Mouse (Mus musculus): Measurements from ENCODE around the gene Cavin3. TPM values are rescaled to one million over a fixed set of nuclear protein-coding genes. Genes with fewer than 3 reads are reported as not detected.
"Not testable (repeated sequence)": the region's sequence is repeated elsewhere in the genome, so short reads cannot be mapped to it uniquely, and the experiment has no call there.

Gene Cavin3
- total RNA-seq, 1 experiment, result 5.3 TPM

DNA sequence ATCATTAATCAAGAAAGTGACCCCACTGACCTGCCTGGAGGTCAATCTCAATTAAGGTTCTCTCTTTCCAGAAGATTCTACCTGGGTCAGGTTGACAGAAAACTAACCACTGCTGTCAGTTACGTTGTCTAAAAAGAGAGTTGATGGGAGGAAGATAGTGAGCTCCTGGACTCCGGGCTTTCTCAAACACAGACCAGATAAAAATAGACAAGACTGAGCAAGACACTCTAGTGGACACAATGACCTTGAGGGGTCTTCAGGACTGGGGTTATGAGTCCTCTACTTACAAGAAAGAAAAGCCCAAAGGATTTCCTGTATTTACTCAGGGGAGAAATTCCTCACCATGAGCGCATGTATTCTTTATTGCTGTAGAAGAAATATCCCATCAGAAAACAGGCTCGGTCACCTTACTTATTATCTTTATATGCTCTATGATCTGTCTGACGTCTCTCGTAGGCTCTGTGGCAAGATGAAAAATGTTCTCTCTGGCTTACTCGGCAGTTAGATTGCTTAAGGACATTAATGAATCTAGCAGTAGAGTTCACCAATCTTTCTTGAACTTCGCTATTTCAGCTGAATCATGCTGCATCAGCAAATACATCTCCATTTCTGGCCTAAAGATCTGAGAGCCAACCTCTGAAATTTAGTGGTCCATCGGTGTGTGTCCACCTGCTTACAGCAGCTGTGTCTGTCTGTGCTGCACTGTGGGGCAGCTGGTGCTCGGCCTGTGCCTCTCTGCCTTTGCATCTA, 5.2 kb downstream of the Cavin3 start:
- in situ Hi-C loops (cut with MboI; ENCODE audit: low sequenced_read_pairs in 2 of 2, unreplicated experiment in 2 of 2), result loop anchor here in 1 of 2 experiments (10.0 kb wide), 1 partner anchor 62 kb away; no protein-coding TSS in a partner anchor
- H3K4me1 ChIP-seq (ENCODE audit: control insufficient read depth in 2 of 2, insufficient read depth in 2 of 2, low read length in 2 of 2, poor library complexity in 1 of 2), result peaks cover 0 to 10% of the 10 kb centered on the region in 2 experiments; a peak in 1 of 4 replicates
- H3K4me3 ChIP-seq (ENCODE audit: insufficient read depth in 1 of 2, low read depth in 1 of 2, low read length in 2 of 2, poor library complexity in 1 of 2, severe bottlenecking in 1 of 2), result no peak overlapping the region
- no peaks in the 10 kb centered on the region for H3K36me3 ChIP-seq (ENCODE audit: control insufficient read depth, insufficient read depth, low read length, poor library complexity, severe bottlenecking)
- TF ChIP-seq MAFK (IDR thresholded peaks at IDR 0.05; ENCODE audit: insufficient read depth, low read depth, low read length), result peak; percentile 61
- TF ChIP-seq HCFC1 (IDR thresholded peaks at IDR 0.05; ENCODE audit: borderline replicate concordance, insufficient read depth, low read length), result no peak
- no peaks in the 10 kb centered on the region for H3K9me3 ChIP-seq (ENCODE audit: control insufficient read depth, insufficient read depth, low read depth, low read length)
- no peak overlapping the region for H3K9ac ChIP-seq (ENCODE audit: insufficient read depth, low read depth, low read length, poor library complexity, severe bottlenecking)
- no peak overlapping the region for H3K27ac ChIP-seq (ENCODE audit: insufficient read depth, low read depth, low read length, poor library complexity, severe bottlenecking)
- no peak for DNase-seq (ENCODE audit: low read depth, low spot score)

DNA sequence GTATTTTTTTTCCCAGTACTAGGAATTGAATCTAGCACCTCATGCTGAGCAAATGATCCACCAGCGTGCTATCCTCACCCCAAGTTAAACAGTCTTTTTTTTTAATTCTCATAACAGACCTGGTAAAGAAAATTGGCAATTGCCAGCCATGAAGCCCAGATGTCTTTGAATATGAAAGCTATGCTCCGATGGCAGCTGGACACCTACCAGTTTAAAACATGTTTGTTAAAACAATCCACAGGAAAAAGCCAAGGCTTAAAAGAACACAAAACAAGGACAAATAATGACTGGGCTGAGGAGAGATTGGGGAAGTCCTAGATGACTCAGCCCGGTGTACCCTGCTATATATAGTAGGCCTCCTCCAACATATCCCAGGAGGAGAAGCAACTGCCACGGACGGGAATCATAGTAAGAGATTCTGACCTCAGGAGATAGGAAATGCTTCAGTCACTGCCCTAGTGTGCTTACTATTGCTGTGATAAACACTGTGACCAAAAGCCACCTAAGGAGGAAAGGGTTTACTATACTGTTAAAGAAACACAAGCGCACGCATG, 6.6 kb downstream of the Cavin3 start:
- no peak overlapping the region for H3K4me3 ChIP-seq (ENCODE audit: insufficient read depth in 1 of 2, low read depth in 1 of 2, low read length in 2 of 2, poor library complexity in 1 of 2, severe bottlenecking in 1 of 2)
- no peak for DNase-seq (ENCODE audit: low read depth, low spot score)
- H3K27ac ChIP-seq (ENCODE audit: insufficient read depth, low read depth, low read length, poor library complexity, severe bottlenecking), result no peak overlapping the region
- no peak for TF ChIP-seq ZNF384 (IDR thresholded peaks at IDR 0.05; ENCODE audit: low read depth, low read length)
- no peak for TF ChIP-seq CHD2 (IDR thresholded peaks at IDR 0.05; ENCODE audit: low read depth, low read length)
- TF ChIP-seq HCFC1 (IDR thresholded peaks at IDR 0.05; ENCODE audit: borderline replicate concordance, insufficient read depth, low read length), result no peak
- TF ChIP-seq ZC3H11A (IDR thresholded peaks at IDR 0.05; ENCODE audit: borderline replicate concordance, low read depth, low read length), result no peak
- no peak for TF ChIP-seq MAFK (IDR thresholded peaks at IDR 0.05; ENCODE audit: insufficient read depth, low read depth, low read length)
- H3K9ac ChIP-seq (ENCODE audit: insufficient read depth, low read depth, low read length, poor library complexity, severe bottlenecking), result no peak overlapping the region
- in situ Hi-C loops (cut with MboI; ENCODE audit: low sequenced_read_pairs in 2 of 2, unreplicated experiment in 2 of 2), result loop anchor here in 1 of 2 experiments (10.0 kb wide), 1 partner anchor 61 kb away; no protein-coding TSS in a partner anchor
- no peaks in the 10 kb centered on the region for H3K36me3 ChIP-seq (ENCODE audit: control insufficient read depth, insufficient read depth, low read length, poor library complexity, severe bottlenecking)
- H3K4me1 ChIP-seq (ENCODE audit: control insufficient read depth in 2 of 2, insufficient read depth in 2 of 2, low read length in 2 of 2, poor library complexity in 1 of 2), result peaks cover 0 to 3% of the 10 kb centered on the region in 2 experiments; a peak in 1 of 4 replicates
- H3K9me3 ChIP-seq (ENCODE audit: control insufficient read depth, insufficient read depth, low read depth, low read length), result no peaks in the 10 kb centered on the region

DNA sequence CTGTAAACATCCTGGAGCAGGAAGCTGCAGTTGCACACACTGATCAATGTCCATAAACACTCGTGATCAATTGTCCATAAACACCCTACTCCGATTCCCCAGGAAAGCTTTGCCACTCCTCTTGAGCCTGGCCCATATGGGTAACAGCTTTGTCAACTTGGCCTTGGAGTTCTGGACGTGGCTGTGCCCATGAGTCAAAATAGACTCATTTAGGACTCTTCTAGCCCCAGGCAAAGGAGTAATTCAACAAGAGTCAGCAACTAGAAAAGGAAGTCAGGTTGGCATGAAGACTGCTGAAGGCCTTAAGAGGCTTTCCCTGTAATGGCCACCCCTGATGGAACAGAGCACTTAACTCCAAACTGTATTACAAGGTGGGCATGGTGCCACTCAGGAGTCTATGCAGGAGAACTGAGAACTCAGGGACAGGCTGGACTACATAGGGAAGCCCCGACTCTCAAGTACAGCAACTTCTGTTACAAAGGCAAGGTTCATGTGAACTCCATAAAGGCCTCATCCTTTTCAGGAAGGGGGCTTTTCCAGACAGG, 7.3 kb downstream of the Cavin3 start:
- Histone ChIP-seq H3K9me3 (ENCODE audit: control insufficient read depth, insufficient read depth, low read depth, low read length) (no peaks in the 10 kb centered on the region), H3K36me3 (ENCODE audit: control insufficient read depth, insufficient read depth, low read length, poor library complexity, severe bottlenecking) (no peaks in the 10 kb centered on the region), H3K27ac (ENCODE audit: insufficient read depth, low read depth, low read length, poor library complexity, severe bottlenecking) (no peak overlapping the region), H3K9ac (ENCODE audit: insufficient read depth, low read depth, low read length, poor library complexity, severe bottlenecking) (no peak overlapping the region), H3K4me3 (ENCODE audit: insufficient read depth in 1 of 2, low read depth in 1 of 2, low read length in 2 of 2, poor library complexity in 1 of 2, severe bottlenecking in 1 of 2) (no peak overlapping the region), H3K4me1 (ENCODE audit: control insufficient read depth in 2 of 2, insufficient read depth in 2 of 2, low read length in 2 of 2, poor library complexity in 1 of 2) (no peaks in the 10 kb centered on the region)
- in situ Hi-C loops (cut with MboI; ENCODE audit: low sequenced_read_pairs in 2 of 2, unreplicated experiment in 2 of 2), result loop anchor here in 1 of 2 experiments (10.0 kb wide), 1 partner anchor 60 kb away; no protein-coding TSS in a partner anchor
- no peak for TF ChIP-seq CHD2 (IDR thresholded peaks at IDR 0.05; ENCODE audit: low read depth, low read length)
- TF ChIP-seq ZC3H11A (IDR thresholded peaks at IDR 0.05; ENCODE audit: borderline replicate concordance, low read depth, low read length), result no peak
- no peak for TF ChIP-seq ZNF384 (IDR thresholded peaks at IDR 0.05; ENCODE audit: low read depth, low read length)
- no peak for TF ChIP-seq MAFK (IDR thresholded peaks at IDR 0.05; ENCODE audit: insufficient read depth, low read depth, low read length)
- DNase-seq (ENCODE audit: low read depth, low spot score), result no peak

DNA sequence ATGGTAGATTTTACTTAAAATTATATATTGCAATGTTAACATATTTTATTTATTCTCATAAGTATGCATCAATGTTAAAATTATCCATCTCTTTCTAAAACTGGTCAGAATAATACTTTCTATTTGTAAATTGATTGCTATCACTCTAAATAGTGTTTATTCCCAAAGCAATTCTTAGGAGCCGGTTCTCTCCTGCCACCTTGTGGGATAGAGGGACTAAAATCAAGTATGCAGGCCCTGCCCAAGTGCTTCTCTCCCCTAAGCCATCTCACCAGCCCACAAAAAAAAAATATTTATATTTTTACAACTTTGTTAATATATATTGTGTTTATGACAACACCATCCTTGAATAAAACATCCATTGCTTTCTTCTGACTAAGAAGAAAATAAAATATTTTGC, 9.5 kb downstream of the Cavin3 start:
- no peak overlapping the region for H3K9ac ChIP-seq (ENCODE audit: insufficient read depth, low read depth, low read length, poor library complexity, severe bottlenecking)
- no peak overlapping the region for H3K4me3 ChIP-seq (ENCODE audit: insufficient read depth in 1 of 2, low read depth in 1 of 2, low read length in 2 of 2, poor library complexity in 1 of 2, severe bottlenecking in 1 of 2)
- no peaks in the 10 kb centered on the region for H3K36me3 ChIP-seq (ENCODE audit: control insufficient read depth, insufficient read depth, low read length, poor library complexity, severe bottlenecking)
- H3K27ac ChIP-seq (ENCODE audit: insufficient read depth, low read depth, low read length, poor library complexity, severe bottlenecking), result no peak overlapping the region
- no peak for TF ChIP-seq CHD2 (IDR thresholded peaks at IDR 0.05; ENCODE audit: low read depth, low read length)
- TF ChIP-seq HCFC1 (IDR thresholded peaks at IDR 0.05; ENCODE audit: borderline replicate concordance, insufficient read depth, low read length), result no peak
- no peak for TF ChIP-seq MAFK (IDR thresholded peaks at IDR 0.05; ENCODE audit: insufficient read depth, low read depth, low read length)
- no peak for TF ChIP-seq ZC3H11A (IDR thresholded peaks at IDR 0.05; ENCODE audit: borderline replicate concordance, low read depth, low read length)
- no peak for TF ChIP-seq ZNF384 (IDR thresholded peaks at IDR 0.05; ENCODE audit: low read depth, low read length)
- no peaks in the 10 kb centered on the region for H3K4me1 ChIP-seq (ENCODE audit: control insufficient read depth in 2 of 2, insufficient read depth in 2 of 2, low read length in 2 of 2, poor library complexity in 1 of 2)
- DNase-seq (ENCODE audit: low read depth, low spot score), result no peak
- in situ Hi-C loops (cut with MboI; ENCODE audit: low sequenced_read_pairs in 2 of 2, unreplicated experiment in 2 of 2), result loop anchor here in 1 of 2 experiments (10.0 kb wide), 1 partner anchor 58 kb away; no protein-coding TSS in a partner anchor
- H3K9me3 ChIP-seq (ENCODE audit: control insufficient read depth, insufficient read depth, low read depth, low read length), result no peaks in the 10 kb centered on the region

DNA sequence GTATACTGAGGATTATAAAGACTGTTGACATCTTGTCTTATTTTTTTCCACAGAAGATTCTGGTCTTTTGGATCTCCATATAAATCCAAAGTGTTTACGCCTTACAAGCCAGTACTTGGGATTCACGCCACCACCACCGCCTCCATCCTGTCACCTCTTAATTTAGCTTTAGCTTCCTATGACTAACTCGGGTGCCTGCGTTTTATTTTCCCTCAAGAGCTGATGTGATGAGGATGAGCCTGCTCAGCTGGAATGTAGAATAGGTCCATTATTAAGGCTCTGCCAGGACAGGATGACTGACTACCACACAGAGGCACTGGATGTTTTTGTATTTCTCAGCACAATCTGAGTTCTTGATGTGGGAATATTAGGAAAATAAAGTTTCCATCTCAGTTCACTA, 16.6 kb downstream of the Cavin3 start:
- H3K4me3 ChIP-seq (ENCODE audit: insufficient read depth in 1 of 2, low read depth in 1 of 2, low read length in 2 of 2, poor library complexity in 1 of 2, severe bottlenecking in 1 of 2); H3K27ac ChIP-seq (ENCODE audit: insufficient read depth, low read depth, low read length, poor library complexity, severe bottlenecking); H3K9ac ChIP-seq (ENCODE audit: insufficient read depth, low read depth, low read length, poor library complexity, severe bottlenecking); H3K4me1 ChIP-seq (ENCODE audit: control insufficient read depth in 2 of 2, insufficient read depth in 2 of 2, low read length in 2 of 2, poor library complexity in 1 of 2); DNase-seq (ENCODE audit: low read depth, low spot score); H3K9me3 ChIP-seq (ENCODE audit: control insufficient read depth, insufficient read depth, low read depth, low read length); H3K36me3 ChIP-seq (ENCODE audit: control insufficient read depth, insufficient read depth, low read length, poor library complexity, severe bottlenecking); in situ Hi-C loops (cut with MboI; ENCODE audit: low sequenced_read_pairs in 2 of 2, unreplicated experiment in 2 of 2): not testable (repeated sequence)

Data from ES-E14 (cell line).